Mouse (Mus musculus): ENCODE results near the gene Cdk1. TPM values are rescaled to one million over a fixed set of nuclear protein-coding genes. Genes with fewer than 3 reads are reported as not detected.

Cdk1 gene
- polyA plus RNA-seq, 1 experiment from 2014 or later: 547 TPM

Other genes starting within 250 kb of the Cdk1 start
- gene Rhobtb1, start 201.5 kb downstream of the Cdk1 start, polyA plus RNA-seq (2014; fragmentation: Nextera tagmentation; extraction: Ambion mirVana): 20.3 and 26.6 TPM in 2 replicates
- gene A930033H14Rik, start 139.8 kb downstream of the Cdk1 start, polyA plus RNA-seq (2014; fragmentation: Nextera tagmentation; extraction: Ambion mirVana): 1.5 and 2.6 TPM in 2 replicates
- gene Ank3, start 45.8 kb upstream of the Cdk1 start, polyA plus RNA-seq (2014; fragmentation: Nextera tagmentation; extraction: Ambion mirVana): 34.8 and 48.9 TPM in 2 replicates

Data from kidney, embryonic 14.5 days (tissue).